Mouse (Mus musculus): ENCODE results near the gene Ahsg. TPM values are rescaled to one million over a fixed set of nuclear protein-coding genes. Genes with fewer than 3 reads are reported as not detected.

Ahsg gene
- total and polyA plus RNA-seq, 3 experiments, result 0.43 TPM; not detected in 2

- TF ChIP-seq JUN (IDR thresholded peaks at IDR 0.05; ENCODE audit: insufficient read depth, low read depth, low read length) (no peak; the same call in 1 of the 2 replicates), USF2 (conservative IDR thresholded peaks at IDR 0.05; ENCODE audit: low read depth, low read length) (peak; percentile 96), RAD21 (IDR thresholded peaks at IDR 0.05; ENCODE audit: low read depth, low read length) (no peak), MAX (IDR thresholded peaks at IDR 0.05; ENCODE audit: low read length) (peak; percentile 100), TBP (conservative IDR thresholded peaks at IDR 0.05; ENCODE audit: low read depth, low read length) (peak; percentile 88)
These were observed 33.5 kb upstream of the Ahsg start, which contains the start of the genes Tbccd1 and Dnajb11 (continued) for GRCm38 (mm10) chr16:22857431-22858113.

GRCm38 (mm10) chr16:22872397-22872796 is 18.7 kb upstream of the Ahsg start:
- H3K4me3 ChIP-seq (replicated peaks in 1 of 3; ENCODE audit: low read depth in 2 of 3, low read length in 2 of 3, poor library complexity in 1 of 3), result no peak overlapping the region
- H3K4me2 ChIP-seq (ENCODE audit: insufficient read depth, low read depth, poor library complexity, severe bottlenecking), result no peak overlapping the region
- H3K9me3 ChIP-seq (replicated peaks; ENCODE audit: low read length), result no peaks in the 10 kb centered on the region
- TF ChIP-seq CHD1 (IDR thresholded peaks at IDR 0.05; ENCODE audit: low read depth, low read length), result no peak
- TF ChIP-seq TBP (conservative IDR thresholded peaks at IDR 0.05; ENCODE audit: low read depth, low read length), result no peak
- TF ChIP-seq GABPA (IDR thresholded peaks at IDR 0.05; ENCODE audit: insufficient replicate concordance, low read depth, low read length), result no peak
- no peak for TF ChIP-seq MXI1 (IDR thresholded peaks at IDR 0.05; ENCODE audit: low read depth, low read length)
- no peak for TF ChIP-seq RAD21 (IDR thresholded peaks at IDR 0.05; ENCODE audit: low read depth, low read length)
- no peak for TF ChIP-seq USF2 (conservative IDR thresholded peaks at IDR 0.05; ENCODE audit: low read depth, low read length)
- no peak for TF ChIP-seq HCFC1 (IDR thresholded peaks at IDR 0.05; ENCODE audit: low read depth, low read length)
- no peak for TF ChIP-seq POLR2AphosphoS2 (IDR thresholded peaks at IDR 0.05; ENCODE audit: low read depth, low read length)
- no peak for TF ChIP-seq PAX5 (IDR thresholded peaks at IDR 0.05; ENCODE audit: low read length)
- no peak for TF ChIP-seq MEF2A (IDR thresholded peaks at IDR 0.05; ENCODE audit: borderline replicate concordance, low read depth, low read length)
- no peak for TF ChIP-seq SIN3A (IDR thresholded peaks at IDR 0.05; ENCODE audit: low read length)
- no peak for TF ChIP-seq JUN (IDR thresholded peaks at IDR 0.05; ENCODE audit: insufficient read depth, low read depth, low read length)
- peaks cover 4 to 14% of the 10 kb centered on the region in 2 experiments; a peak in 3 of 4 replicates for H3K4me1 ChIP-seq (ENCODE audit: control insufficient read depth in 1 of 2, insufficient read depth in 2 of 2)
- H3K27ac ChIP-seq (ENCODE audit: insufficient read depth, low read depth), result no peak overlapping the region
- H3K9ac ChIP-seq (ENCODE audit: insufficient read depth, low read depth), result no peak overlapping the region
- dilution Hi-C loops (cut with MboI; ENCODE audit: extremely low pct_ligation_motif_present, extremely low pct_unique_long_range_greater_than_20kb, low sequenced_read_pairs) (no loop called here), in situ Hi-C loops (cut with MboI; ENCODE audit: low pct_ligation_motif_present, low pct_unique_long_range_greater_than_20kb, low sequenced_read_pairs) (no loop called here)
- H3K27me3 ChIP-seq (replicated peaks), result no peaks in the 10 kb centered on the region
- peaks cover 57 to 74% of the 10 kb centered on the region in 2 experiments for H3K36me3 ChIP-seq (replicated peaks in 1 of 2; ENCODE audit: control insufficient read depth in 1 of 2, insufficient read depth in 1 of 2, low read length in 1 of 2)
- H3K79me2 ChIP-seq (replicated peaks; ENCODE audit: control insufficient read depth, extremely low read depth, insufficient read depth, poor library complexity, severe bottlenecking), result no peaks in the 10 kb centered on the region
- DNase-seq (ENCODE audit: extremely low read depth), result no peak

- in situ Hi-C loops (cut with MboI; ENCODE audit: low pct_ligation_motif_present, low pct_unique_long_range_greater_than_20kb, low sequenced_read_pairs) (no loop called here), dilution Hi-C loops (cut with MboI; ENCODE audit: extremely low pct_ligation_motif_present, extremely low pct_unique_long_range_greater_than_20kb, low sequenced_read_pairs) (no loop called here)
These were observed 17.7 kb upstream of the Ahsg start for GRCm38 (mm10) chr16:22873369-22873768.

More at GRCm38 (mm10) chr16:22873369-22873768, 17.7 kb upstream of the Ahsg start:
- TF ChIP-seq UBTF (IDR thresholded peaks at IDR 0.05; ENCODE audit: low read depth, low read length) (no peak), CTCF (conservative IDR thresholded peaks at IDR 0.05 in 1 of 2, IDR thresholded peaks at IDR 0.05 in 1 of 2; ENCODE audit: low read depth in 2 of 2, low read length in 2 of 2) (no peak), HCFC1 (IDR thresholded peaks at IDR 0.05; ENCODE audit: low read depth, low read length) (no peak), MEF2A (IDR thresholded peaks at IDR 0.05; ENCODE audit: borderline replicate concordance, low read depth, low read length) (no peak), ZC3H11A (IDR thresholded peaks at IDR 0.05; ENCODE audit: low read depth, low read length) (no peak)
- H3K4me2 ChIP-seq (ENCODE audit: insufficient read depth, low read depth, poor library complexity, severe bottlenecking), result no peak overlapping the region
- H3K4me1 ChIP-seq (ENCODE audit: control insufficient read depth in 1 of 2, insufficient read depth in 2 of 2), result peaks cover 4 to 23% of the 10 kb centered on the region in 2 experiments; a peak in 3 of 4 replicates
- no peaks in the 10 kb centered on the region for H3K9me3 ChIP-seq (replicated peaks; ENCODE audit: low read length)
- H3K27me3 ChIP-seq (replicated peaks), result no peaks in the 10 kb centered on the region
- DNase-seq (ENCODE audit: extremely low read depth), result no peak
- H3K9ac ChIP-seq (ENCODE audit: insufficient read depth, low read depth), result no peak overlapping the region
- peaks cover 49 to 64% of the 10 kb centered on the region in 2 experiments for H3K36me3 ChIP-seq (replicated peaks in 1 of 2; ENCODE audit: control insufficient read depth in 1 of 2, insufficient read depth in 1 of 2, low read length in 1 of 2)
- no peak overlapping the region for H3K27ac ChIP-seq (ENCODE audit: insufficient read depth, low read depth)
- H3K79me2 ChIP-seq (replicated peaks; ENCODE audit: control insufficient read depth, extremely low read depth, insufficient read depth, poor library complexity, severe bottlenecking), result no peaks in the 10 kb centered on the region
- no peak overlapping the region for H3K4me3 ChIP-seq (replicated peaks in 1 of 3; ENCODE audit: low read depth in 2 of 3, low read length in 2 of 3, poor library complexity in 1 of 3)

Data from CH12.LX (cell line).